Mouse (Mus musculus): ENCODE data around the gene 2900026A02Rik. TPM values are rescaled to one million over a fixed set of nuclear protein-coding genes. Genes with fewer than 3 reads are reported as not detected.

2900026A02Rik gene
- 10 to 100 TPM; 21.3 to 26.3 (median 23.9) TPM for total RNA-seq (2022)

DNA sequence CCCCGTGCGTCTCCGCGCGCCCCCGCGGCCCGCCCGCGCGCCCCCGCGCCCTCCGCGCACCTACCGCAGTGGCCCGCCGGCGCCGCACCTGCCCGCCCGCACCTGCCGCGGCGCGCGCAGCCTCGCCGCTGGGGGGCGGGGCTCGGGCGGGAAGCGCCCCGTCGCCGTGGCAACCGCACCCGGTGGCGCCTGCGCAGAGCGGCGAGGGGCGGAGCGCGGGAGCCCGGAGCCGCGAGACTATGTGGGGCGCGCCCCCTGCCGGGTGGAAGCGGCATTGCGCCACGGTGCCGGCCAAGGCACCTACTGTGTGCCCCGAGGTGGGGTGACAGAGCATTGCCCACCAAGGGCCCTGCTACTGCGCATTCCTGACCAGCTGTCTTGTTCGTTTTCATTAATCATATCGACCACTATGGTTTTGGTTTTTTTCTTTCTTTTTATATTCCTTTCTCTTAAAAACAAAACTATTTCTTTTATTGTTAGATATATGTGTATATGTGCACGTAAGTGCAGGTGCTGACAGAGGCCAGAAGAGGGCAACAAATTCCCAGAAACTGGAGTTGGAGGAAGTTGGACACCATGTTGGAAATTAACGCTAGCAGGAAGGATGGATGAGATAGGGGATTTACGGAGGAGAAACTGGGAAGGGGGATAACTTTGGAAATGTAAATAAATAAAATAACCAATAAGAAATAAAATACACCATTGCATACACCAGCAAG, at the start of gene 2900026A02Rik:
TSS of gene 2900026A02Rik (minus strand) at position 90 of the 719 bp plus-strand sequence.
- DNase-seq (ENCODE audit: low spot score in 2 of 2), result peak; percentile 53 to 73

- no peak for DNase-seq (ENCODE audit: low spot score in 2 of 2)
These were observed 49.0 kb upstream of the 2900026A02Rik start for GRCm38 (mm10) chr5:113270043-113270442.

DNA sequence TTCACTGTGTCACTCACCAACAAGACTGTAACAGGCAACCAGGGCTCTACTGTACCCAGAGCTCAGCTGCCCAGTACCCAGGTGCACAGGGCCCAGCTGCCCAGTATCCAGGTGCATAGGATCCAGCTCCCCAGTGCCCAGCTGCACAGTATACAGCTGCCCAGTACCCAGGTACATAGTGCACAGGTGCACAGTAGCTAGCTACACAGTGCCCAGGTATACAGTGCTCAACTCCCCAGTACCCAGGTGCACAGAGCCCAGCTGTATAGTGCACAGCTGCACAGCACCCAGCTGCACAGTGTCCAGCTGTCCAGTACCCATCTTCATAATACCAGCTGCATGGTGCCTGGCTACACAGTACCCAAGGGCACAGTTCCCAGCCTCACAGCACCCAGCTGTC, 47.2 kb upstream of the 2900026A02Rik start:
- DNase-seq (ENCODE audit: low spot score in 2 of 2), result no peak

GRCm38 (mm10) chr5:113265637-113266036, 44.6 kb upstream of the 2900026A02Rik start:
- DNase-seq (ENCODE audit: low spot score in 2 of 2), result no peak

DNA sequence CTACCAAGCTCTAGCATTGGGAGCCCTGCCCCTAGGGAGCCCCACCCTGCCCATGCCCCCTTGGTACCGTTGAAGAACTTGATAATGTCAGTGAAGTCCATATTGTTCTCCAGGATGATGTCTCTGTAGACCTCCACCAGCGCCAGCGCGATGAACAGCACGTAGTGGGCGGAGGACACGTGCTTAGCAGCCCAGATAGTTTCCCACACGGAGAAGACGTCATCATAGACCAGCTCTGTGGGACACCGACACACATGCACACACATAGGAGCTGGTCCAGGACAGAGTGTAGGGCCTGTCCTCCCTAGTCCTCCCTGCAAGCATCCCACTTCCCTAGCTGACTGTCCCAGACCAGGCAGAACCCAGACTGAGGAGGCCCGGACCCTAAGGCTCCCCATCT, 29.8 kb upstream of the 2900026A02Rik start:
- DNase-seq (ENCODE audit: low spot score in 2 of 2), result no peak

- no peak for DNase-seq (ENCODE audit: low spot score in 2 of 2)
These were observed 28.4 kb upstream of the 2900026A02Rik start for GRCm38 (mm10) chr5:113249263-113249930.

- no peak for DNase-seq (ENCODE audit: low spot score in 2 of 2)
These were observed 9.2 kb upstream of the 2900026A02Rik start for GRCm38 (mm10) chr5:113230196-113230595.

- DNase-seq (ENCODE audit: low spot score in 2 of 2), result peak; percentile 71 to 72
These were observed 5.6 kb upstream of the 2900026A02Rik start, which contains the start of gene Tmem211 for GRCm38 (mm10) chr5:113226632-113227102. Gene Tmem211, plus strand, starts transcription at chr5:113226909.

GRCm38 (mm10) chr5:113225686-113226435, 4.8 kb upstream of the 2900026A02Rik start:
- DNase-seq (ENCODE audit: low spot score in 2 of 2), result no peak

DNA sequence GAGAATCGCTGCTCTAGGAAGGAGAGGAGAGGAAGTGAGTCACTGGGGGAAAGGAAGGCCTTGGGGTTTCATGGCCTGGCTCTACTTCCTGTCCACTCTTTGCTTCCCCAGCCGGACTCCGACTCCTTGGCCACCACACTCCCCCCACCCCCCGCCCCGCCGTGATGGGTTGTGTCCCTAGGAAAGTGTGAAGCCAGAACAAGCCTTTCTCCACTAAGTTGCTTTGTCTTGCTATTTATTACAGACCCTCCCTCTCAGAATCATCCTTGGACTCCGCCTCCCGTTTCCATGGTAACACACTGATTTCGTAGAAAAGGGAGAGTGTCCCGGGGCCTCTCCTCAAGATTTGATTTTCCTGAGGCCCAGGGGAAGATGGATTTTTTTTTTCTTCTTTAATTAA, 4.2 kb upstream of the 2900026A02Rik start:
- DNase-seq (ENCODE audit: low spot score in 2 of 2), result no peak

DNA sequence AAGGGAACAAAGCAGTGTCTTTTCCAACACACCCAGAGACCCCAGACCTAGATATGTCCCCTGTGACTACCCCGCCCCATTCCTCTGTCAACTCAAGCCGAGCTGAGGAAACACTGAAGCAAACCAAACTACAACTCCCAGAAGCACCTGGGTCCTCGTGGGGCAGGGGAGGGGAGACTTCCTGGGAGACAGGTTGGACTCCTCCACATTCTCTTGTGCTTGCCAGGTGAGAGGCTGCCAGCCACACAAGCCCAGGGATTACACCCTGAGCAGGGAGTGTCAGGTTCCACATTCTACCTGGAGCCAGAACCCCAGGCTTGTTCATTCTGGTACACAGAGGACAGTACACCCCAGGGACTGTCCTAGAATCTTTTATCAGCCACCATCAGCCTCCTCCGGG, 2.9 kb upstream of the 2900026A02Rik start:
- no peak for DNase-seq (ENCODE audit: low spot score in 2 of 2)

GRCm38 (mm10) chr5:113220383-113221146, 471 bp downstream of the 2900026A02Rik start:
- no peak for DNase-seq (ENCODE audit: low spot score in 2 of 2)

DNA sequence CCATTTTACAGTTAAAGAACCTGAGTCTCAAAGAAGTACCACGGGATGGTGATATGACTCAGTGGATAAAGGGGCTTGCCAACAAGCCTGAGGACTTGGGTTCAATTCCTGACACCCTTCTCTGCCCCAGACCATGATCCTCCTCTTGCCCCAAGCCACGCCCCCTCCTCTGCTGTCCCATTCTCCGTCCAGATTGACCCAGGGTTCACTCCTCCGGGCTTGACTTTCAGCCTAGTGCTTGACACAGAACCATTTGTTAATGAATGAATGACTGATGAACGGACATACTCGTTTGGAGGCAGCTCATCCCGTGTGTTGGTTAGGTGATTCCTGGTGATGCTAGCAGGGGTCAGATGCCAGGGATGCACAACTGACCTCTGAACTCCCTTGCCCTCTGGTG, 1.2 kb downstream of the 2900026A02Rik start:
- no peak for DNase-seq (ENCODE audit: low spot score in 2 of 2)

- no peak for DNase-seq (ENCODE audit: low spot score in 2 of 2)
These were observed 1.6 kb downstream of the 2900026A02Rik start for GRCm38 (mm10) chr5:113219450-113219849.

DNA sequence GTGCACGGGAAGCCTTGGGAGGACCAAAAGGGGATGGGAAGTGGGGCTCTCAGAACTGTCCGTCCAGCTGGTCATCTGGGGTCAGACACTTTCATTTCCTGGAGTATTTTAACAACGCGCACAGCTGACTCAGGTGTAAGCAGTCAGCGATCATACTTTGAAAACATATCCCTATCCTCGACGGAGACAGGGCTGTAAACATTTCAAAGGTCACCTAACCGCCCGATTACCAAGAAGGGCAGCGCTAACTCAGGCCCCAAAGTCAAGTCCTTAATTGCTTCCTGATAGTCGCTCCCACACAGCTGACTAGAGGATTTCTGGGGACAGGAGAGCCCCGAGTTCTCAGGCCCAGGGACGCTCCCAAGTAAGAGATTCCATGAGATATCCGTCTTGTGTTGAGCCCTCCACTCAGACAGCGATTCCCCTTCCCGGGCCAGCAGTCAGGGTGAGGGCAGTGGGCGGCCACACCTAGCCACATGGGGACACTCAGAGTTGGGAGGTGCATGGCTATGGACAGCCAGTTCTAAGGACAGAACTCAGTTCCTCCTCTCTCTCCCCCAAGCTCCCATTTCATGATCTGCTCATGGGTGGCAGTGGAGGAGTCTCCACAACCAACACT, 2.3 kb downstream of the 2900026A02Rik start:
- no peak for DNase-seq (ENCODE audit: low spot score in 2 of 2)

DNA sequence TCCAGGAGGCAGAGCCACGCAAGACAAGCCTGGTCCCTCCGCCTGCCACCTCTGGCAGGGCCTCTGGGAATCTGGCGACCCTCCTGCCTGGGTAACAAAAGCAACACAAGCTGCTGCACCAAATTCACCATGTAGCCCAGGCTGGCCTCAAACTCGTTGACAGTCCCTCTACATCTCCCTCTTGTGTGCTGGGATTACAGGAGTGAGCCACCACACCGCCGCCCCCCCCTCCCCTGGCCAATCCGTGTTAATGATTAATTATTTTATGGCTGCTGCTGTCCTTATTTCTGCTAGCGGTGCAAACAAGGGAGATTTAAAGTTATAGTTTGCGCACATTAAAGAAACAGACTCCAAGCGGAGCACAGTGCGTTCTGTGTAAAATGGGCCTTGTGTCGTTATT, 4.0 kb downstream of the 2900026A02Rik start:
- no peak for DNase-seq (ENCODE audit: low spot score in 2 of 2)

DNA sequence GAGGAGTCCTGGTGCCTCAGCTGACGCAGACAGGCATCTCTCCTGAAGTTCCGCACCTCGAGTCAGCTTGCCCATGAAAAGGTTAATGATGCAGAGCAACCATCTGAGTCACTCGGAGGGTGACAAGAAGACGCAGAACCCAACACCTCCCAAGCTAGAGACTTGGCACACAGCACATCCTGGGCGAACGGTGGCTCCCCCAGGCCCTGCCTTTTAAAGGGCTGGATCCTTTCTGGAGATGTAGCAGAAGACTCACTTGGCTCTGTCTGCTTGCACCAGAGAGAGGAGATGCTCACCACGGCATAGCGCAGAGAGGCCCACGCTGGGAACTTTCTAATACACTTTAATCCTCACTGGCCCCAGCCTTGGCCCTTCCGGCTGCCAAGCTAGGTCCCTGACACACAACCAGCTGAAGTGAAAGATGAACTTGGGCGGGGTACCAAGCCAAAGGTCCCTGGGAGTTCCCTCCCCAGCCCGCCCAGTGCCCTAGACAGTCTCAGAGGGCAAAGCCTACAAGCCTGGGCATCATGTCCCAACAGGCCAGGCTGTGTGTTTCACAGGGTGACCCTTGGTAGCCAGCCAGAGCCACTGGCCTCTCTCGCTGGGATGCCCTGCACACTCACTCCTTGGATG, 4.6 kb downstream of the 2900026A02Rik start:
- DNase-seq (ENCODE audit: low spot score in 2 of 2), result no peak

DNA sequence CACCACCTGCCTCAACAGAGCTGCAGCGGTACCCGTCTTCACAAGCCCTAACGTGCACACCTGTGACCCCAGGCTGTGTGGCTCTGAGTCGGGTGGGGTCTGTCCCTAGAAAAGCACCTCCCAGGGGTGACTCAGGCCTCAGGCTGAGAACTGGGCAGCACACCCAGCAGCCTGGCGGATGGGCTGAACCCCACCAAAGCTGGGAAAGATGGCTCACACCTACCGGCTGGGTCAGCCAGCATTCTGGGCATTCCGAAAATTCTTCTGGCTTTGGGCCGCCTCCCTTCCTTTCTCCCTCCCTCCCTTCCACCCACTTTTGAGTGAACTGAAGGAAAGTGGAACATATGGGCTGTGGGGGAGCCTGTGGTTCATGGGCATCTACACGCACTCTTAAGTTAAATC, 5.4 kb downstream of the 2900026A02Rik start:
- DNase-seq (ENCODE audit: low spot score in 2 of 2), result no peak

- DNase-seq (ENCODE audit: low spot score in 2 of 2), result no peak
These were observed 6.6 kb downstream of the 2900026A02Rik start for GRCm38 (mm10) chr5:113214455-113214854.

DNA sequence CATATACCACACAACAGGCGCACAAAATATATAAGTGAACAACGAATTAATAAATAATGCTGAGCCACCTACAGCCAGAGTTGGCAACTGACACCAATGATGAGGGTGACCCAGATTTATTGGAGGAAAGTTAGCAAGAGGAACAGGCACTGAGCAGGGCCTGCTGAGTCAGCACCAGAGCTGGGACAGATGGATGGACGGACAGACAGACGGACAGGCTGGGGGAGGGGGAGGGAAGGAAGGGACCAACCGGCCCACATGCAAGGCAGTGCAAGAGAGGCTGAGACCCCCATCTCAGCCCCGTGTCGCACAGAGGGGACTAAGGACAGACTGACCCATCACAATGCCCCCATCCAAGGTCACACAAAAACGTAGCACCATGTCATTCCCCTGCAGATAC, 7.0 kb downstream of the 2900026A02Rik start:
- no peak for DNase-seq (ENCODE audit: low spot score in 2 of 2)
